In the genomic region with DNA sequence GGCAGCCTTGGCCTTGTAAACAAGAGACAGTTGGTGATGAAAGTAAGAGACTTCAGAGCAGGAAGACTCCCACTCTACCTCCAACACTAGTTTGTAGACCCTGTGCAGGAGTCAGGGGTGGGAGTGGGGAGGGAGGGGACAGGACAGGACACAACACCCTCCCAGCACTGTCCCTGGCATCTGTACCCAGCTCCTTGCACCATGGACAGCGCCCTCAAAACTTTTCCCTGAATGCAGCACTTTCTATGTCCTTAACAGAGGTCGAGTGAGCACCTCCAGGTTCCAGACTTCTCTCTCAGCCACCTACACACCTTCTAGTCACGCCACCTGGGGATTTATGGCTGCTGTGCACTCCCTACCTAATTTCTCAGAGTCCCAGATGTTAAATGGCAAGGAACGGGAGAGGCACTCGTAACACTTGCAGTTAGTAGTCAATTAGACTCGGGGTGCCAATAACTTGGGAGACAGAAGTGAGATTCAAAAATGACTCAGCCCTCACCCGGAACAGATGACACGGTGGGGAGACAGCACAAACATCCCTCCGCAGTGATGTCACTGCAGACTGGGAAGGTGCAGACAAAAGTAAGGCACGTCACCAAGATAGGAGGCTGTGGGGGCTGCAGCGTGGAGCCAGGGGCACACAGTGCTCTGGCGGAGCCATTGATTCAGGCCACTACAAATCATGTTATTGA, we compare ENCODE assay signal across 20 mouse cellular contexts. TPM values are rescaled to one million over a fixed set of nuclear protein-coding genes. Genes with fewer than 3 reads are reported as not detected.
DNase-seq lines count a peak whose midpoint lies in the region; ATAC-seq and TF ChIP-seq lines count a peak whose summit lies in the region.
"Had no signal": no experiment of that assay in that cellular context is flagged by ENCODE, and none has a peak within 500 bp of the region (broad histone marks: within the 10 kb centered on the region; RNA-seq: fewer than 3 reads in every experiment).

No protein-coding gene starts in this region.

- DNase-seq in adrenal gland, postnatal 10 days = peak; percentile 26
- no peak for DNase-seq in adrenal gland, postnatal 25 days
- no peak for DNase-seq in midbrain, embryonic 10.5 days (ENCODE audit: low spot score)
- DNase-seq in R1 (ENCODE audit: low read depth, low spot score) = peak; percentile 48
- no peak for DNase-seq in cerebellum, postnatal 36 days
- DNase-seq: adrenal gland, postnatal 36 days; cerebellum, postnatal 14 days; kidney, adult 8-10 months; right cerebral cortex, postnatal 25 days; thymus, adult 2 months had no signal

- H3K36me3 ChIP-seq in midbrain, embryonic 10.5 days = peaks cover 23% of the 10 kb centered on the region
- peaks cover 20% of the 10 kb centered on the region; the same call in 1 of the 2 replicates for H3K36me3 ChIP-seq in midbrain, embryonic 13.5 days
- H3K36me3 ChIP-seq in myocyte (ENCODE audit: control insufficient read depth, insufficient read depth) = no peaks in the 10 kb centered on the region
- H3K36me3 ChIP-seq in forebrain, embryonic 12.5 days (replicated peaks) = peaks cover 13% of the 10 kb centered on the region; the same call in 1 of the 2 replicates
- H3K36me3 ChIP-seq: forebrain, embryonic 10.5 days; limb, embryonic 13.5 days; liver, embryonic 15.5 days had no signal

- H3K4me1 ChIP-seq in midbrain, embryonic 10.5 days = peaks cover 48% of the 10 kb centered on the region
- peaks cover 30% of the 10 kb centered on the region for H3K4me1 ChIP-seq in midbrain, embryonic 13.5 days (replicated peaks)
- peaks cover 33% of the 10 kb centered on the region for H3K4me1 ChIP-seq in forebrain, embryonic 12.5 days
- H3K4me1 ChIP-seq: limb, embryonic 13.5 days; liver, embryonic 15.5 days had no signal

- H3K9ac ChIP-seq in midbrain, embryonic 13.5 days (replicated peaks) = no peak overlapping the region
- no peak overlapping the region for H3K9ac ChIP-seq in forebrain, embryonic 12.5 days
- H3K9ac ChIP-seq: limb, embryonic 13.5 days; liver, embryonic 15.5 days had no signal

- 0 out of 2 replicates have a peak, but pooled peaks cover 7% of the 10 kb centered on the region for H3K27me3 ChIP-seq in midbrain, embryonic 10.5 days (ENCODE audit: low read depth, poor library complexity, severe bottlenecking)
- no peaks in the 10 kb centered on the region for H3K27me3 ChIP-seq in midbrain, embryonic 13.5 days
- peaks cover 38% of the 10 kb centered on the region for H3K27me3 ChIP-seq in myocyte (ENCODE audit: control insufficient read depth, insufficient read depth, insufficient read length)
- 0 out of 2 replicates have a peak, but pooled peaks cover 5% of the 10 kb centered on the region for H3K27me3 ChIP-seq in forebrain, embryonic 12.5 days

- 0 out of 2 replicates have a peak overlapping the region, but pooled peaks have one; percentile 38 for H3K27ac ChIP-seq in midbrain, embryonic 10.5 days (replicated peaks)
- H3K27ac ChIP-seq in midbrain, embryonic 13.5 days = no peak overlapping the region
- no peak overlapping the region for H3K27ac ChIP-seq in forebrain, embryonic 12.5 days
- H3K27ac ChIP-seq: forebrain, embryonic 10.5 days; hindbrain, embryonic 10.5 days; layer of hippocampus, adult 2 months; left cerebral cortex, adult 2 months; limb, embryonic 13.5 days; liver, embryonic 15.5 days had no signal

- no peaks in the 10 kb centered on the region for H3K79me2 ChIP-seq in myocyte (ENCODE audit: control insufficient read depth, insufficient read depth)

- no peak for ATAC-seq in midbrain, embryonic 13.5 days
- no peak for ATAC-seq in forebrain, embryonic 12.5 days (ENCODE audit: low FRiP score)

- H3K9me3 ChIP-seq in midbrain, embryonic 10.5 days (replicated peaks) = no peaks in the 10 kb centered on the region
- no peaks in the 10 kb centered on the region for H3K9me3 ChIP-seq in midbrain, embryonic 13.5 days
- no peaks in the 10 kb centered on the region for H3K9me3 ChIP-seq in forebrain, embryonic 12.5 days
- H3K9me3 ChIP-seq: forebrain, embryonic 10.5 days; hindbrain, embryonic 10.5 days; limb, embryonic 13.5 days; liver, embryonic 15.5 days had no signal

- WGBS in midbrain, embryonic 10.5 days = 75% methylated on average over 12 of the region's 12 CpGs
- 76% methylated on average over 12 of the region's 12 CpGs for WGBS in midbrain, embryonic 13.5 days
- 70% methylated on average over 12 of the region's 12 CpGs for WGBS in forebrain, embryonic 12.5 days

- no peak overlapping the region for H3K4me3 ChIP-seq in midbrain, embryonic 10.5 days
- no peak overlapping the region for H3K4me3 ChIP-seq in midbrain, embryonic 13.5 days (replicated peaks)
- H3K4me3 ChIP-seq in myocyte = no peak overlapping the region
- no peak overlapping the region for H3K4me3 ChIP-seq in forebrain, embryonic 12.5 days (replicated peaks)
- H3K4me3 ChIP-seq: forebrain, embryonic 10.5 days; hindbrain, embryonic 10.5 days; layer of hippocampus, adult 2 months; left cerebral cortex, adult 2 months; limb, embryonic 13.5 days; liver, embryonic 15.5 days had no signal

- no peak overlapping the region for H3K4me2 ChIP-seq in midbrain, embryonic 13.5 days (replicated peaks)
- no peak overlapping the region for H3K4me2 ChIP-seq in myocyte (ENCODE audit: low read depth)
- H3K4me2 ChIP-seq in forebrain, embryonic 12.5 days = no peak overlapping the region
- H3K4me2 ChIP-seq: limb, embryonic 13.5 days; liver, embryonic 15.5 days had no signal

- no peak overlapping the region for H3ac ChIP-seq in myocyte (ENCODE audit: control insufficient read depth, insufficient read length)

- TF ChIP-seq POLR2A in myocyte (IDR thresholded peaks at IDR 0.05; ENCODE audit: insufficient read length, low read depth) = no peak

TF ChIP-seq in myocyte, 11 proteins besides CTCF, POLR2A, EP300 and RAD21:
- TF ChIP-seq MAX (IDR thresholded peaks at IDR 0.05; ENCODE audit: low read depth) = no peak
- TF ChIP-seq REST (IDR thresholded peaks at IDR 0.05; ENCODE audit: insufficient read depth, insufficient read length) = peak; percentile 87

RNA-seq across cellular contexts. Expression of gene Rhbdl3, which starts 32.1 kb away (rescaled TPM):
- 1 to 10 TPM; 3.0 to 3.9 TPM for total RNA-seq in adrenal gland, postnatal 10 days (2021)
- total RNA-seq in adrenal gland, postnatal 25 days (2021) = 3.3 and 3.8 TPM in 2 replicates
- 12.6 and 14.7 TPM in 2 replicates for polyA plus RNA-seq in midbrain, embryonic 10.5 days (2016; fragmentation: Nextera tagmentation; extraction: Ambion mirVana)
- polyA plus RNA-seq in midbrain, embryonic 13.5 days (2015; fragmentation: Nextera tagmentation; extraction: Ambion mirVana) = 15.3 and 28.0 TPM in 2 replicates
- 0.17 TPM for polyA plus RNA-seq in myocyte (2012; fragmentation: generic; extraction: Trizol)
- 20.8 and 21.3 TPM in 2 replicates for polyA plus RNA-seq in forebrain, embryonic 12.5 days (2016; fragmentation: Nextera tagmentation; extraction: Ambion mirVana)
- total RNA-seq: neutrophil, adult 5-6 weeks had no signal

RNA-seq across cellular contexts. Expression of gene 5730455P16Rik, which starts 45.0 kb away (rescaled TPM):
- 10 to 100 TPM; 14.9 to 21.1 TPM for total RNA-seq in adrenal gland, postnatal 10 days (2021)
- total RNA-seq in adrenal gland, postnatal 25 days (2021) = 21.0 and 23.3 TPM in 2 replicates
- polyA plus RNA-seq in midbrain, embryonic 10.5 days (2016; fragmentation: Nextera tagmentation; extraction: Ambion mirVana) = 24.6 and 27.5 TPM in 2 replicates
- polyA plus RNA-seq in midbrain, embryonic 13.5 days (2015; fragmentation: Nextera tagmentation; extraction: Ambion mirVana) = 32.2 and 36.7 TPM in 2 replicates
- 7.0 TPM for polyA plus RNA-seq in myocyte (2012; fragmentation: generic; extraction: Trizol)
- 30.0 and 31.4 TPM in 2 replicates for polyA plus RNA-seq in forebrain, embryonic 12.5 days (2016; fragmentation: Nextera tagmentation; extraction: Ambion mirVana)

RNA-seq across cellular contexts. Expression of gene Zfp207, which starts 50.2 kb away (rescaled TPM):
- 100 to 1,000 TPM; 134 to 158 TPM for total RNA-seq in adrenal gland, postnatal 10 days (2021)
- total RNA-seq in adrenal gland, postnatal 25 days (2021) = 158 and 187 TPM in 2 replicates
- 304 and 308 TPM in 2 replicates for polyA plus RNA-seq in midbrain, embryonic 10.5 days (2016; fragmentation: Nextera tagmentation; extraction: Ambion mirVana)
- polyA plus RNA-seq in midbrain, embryonic 13.5 days (2015; fragmentation: Nextera tagmentation; extraction: Ambion mirVana) = 244 and 250 TPM in 2 replicates
- polyA plus RNA-seq in myocyte (2012; fragmentation: generic; extraction: Trizol) = 65.6 TPM
- polyA plus RNA-seq in forebrain, embryonic 12.5 days (2016; fragmentation: Nextera tagmentation; extraction: Ambion mirVana) = 296 and 310 TPM in 2 replicates

Comparison
In these comparisons a context has a peak if more than half of its experiments do, and no peak if none do; other contexts are left out.
1. DNase-seq: peak in adrenal gland, postnatal 10 days (single experiment) and R1 (single experiment); none in adrenal gland, postnatal 25 days (single experiment), midbrain, embryonic 10.5 days (single experiment) and cerebellum, postnatal 36 days (0 of 2).
2. RNA of gene Rhbdl3, which starts 32.1 kb away (polyA plus RNA-seq): 15.3 to 28.0 TPM in midbrain, embryonic 13.5 days, 20.8 to 21.3 TPM in forebrain, embryonic 12.5 days and 12.6 to 14.7 TPM in midbrain, embryonic 10.5 days; 0.17 TPM in myocyte (single experiment); every median in the first group is over 10 times any median in the second.